Mouse (Mus musculus): ENCODE results near the gene Galr2. TPM values are rescaled to one million over a fixed set of nuclear protein-coding genes. Genes with fewer than 3 reads are reported as not detected.
A peak's percentile ranks its signal among the peaks of the same experiment; 100 is the strongest.

The Galr2 gene
- polyA plus RNA-seq, 1 experiment from 2014 or later = 0.07 TPM

- Histone ChIP-seq H3K36me3 (replicated peaks) (peaks cover 96% of the 10 kb centered on the region), H3K27ac (no peak overlapping the region), H3K4me3 (no peak overlapping the region), H3K9me3 (no peaks in the 10 kb centered on the region), H3K27me3 (ENCODE audit: poor library complexity, severe bottlenecking) (no peaks in the 10 kb centered on the region), H3K4me1 (no peaks in the 10 kb centered on the region)
- 92% methylated on average over 11 of the region's 11 CpGs for WGBS
- DNase-seq (ENCODE audit: extremely low spot score, low spot score) = no peak
These were observed 17.5 kb downstream of the Galr2 start for GRCm38 (mm10) chr11:116298221-116298620.

GRCm38 (mm10) chr11:116298621-116299020 is 17.9 kb downstream of the Galr2 start:
- no peaks in the 10 kb centered on the region for H3K4me1 ChIP-seq
- no peak overlapping the region for H3K4me3 ChIP-seq
- 91% methylated on average over 6 of the region's 6 CpGs for WGBS
- no peaks in the 10 kb centered on the region for H3K9me3 ChIP-seq
- H3K27me3 ChIP-seq (ENCODE audit: poor library complexity, severe bottlenecking) = no peaks in the 10 kb centered on the region
- no peak overlapping the region for H3K27ac ChIP-seq
- peaks cover 96% of the 10 kb centered on the region for H3K36me3 ChIP-seq (replicated peaks)
- no peak for DNase-seq (ENCODE audit: extremely low spot score, low spot score)

GRCm38 (mm10) chr11:116305423-116305822 is 24.7 kb downstream of the Galr2 start:
- peaks cover 13% of the 10 kb centered on the region for H3K4me1 ChIP-seq
- peak overlapping the region; percentile 82 for H3K4me3 ChIP-seq
- no peaks in the 10 kb centered on the region for H3K9me3 ChIP-seq
- H3K27ac ChIP-seq = no peak overlapping the region
- WGBS = 93% methylated on average over 2 of the region's 2 CpGs
- peaks cover 13% of the 10 kb centered on the region; the same call in 1 of the 2 replicates for H3K27me3 ChIP-seq (ENCODE audit: poor library complexity, severe bottlenecking)
- peaks cover 49% of the 10 kb centered on the region for H3K36me3 ChIP-seq (replicated peaks)
- no peak for DNase-seq (ENCODE audit: extremely low spot score, low spot score)

GRCm38 (mm10) chr11:116306126-116306982 is 25.6 kb downstream of the Galr2 start:
- Histone ChIP-seq H3K36me3 (replicated peaks) (peaks cover 40% of the 10 kb centered on the region), H3K9me3 (no peaks in the 10 kb centered on the region), H3K4me3 (peak overlapping the region; percentile 82), H3K27me3 (ENCODE audit: poor library complexity, severe bottlenecking) (peaks cover 13% of the 10 kb centered on the region; the same call in 1 of the 2 replicates), H3K4me1 (peaks cover 13% of the 10 kb centered on the region), H3K27ac (peak overlapping the region; percentile 85)
- peak; percentile 96 for DNase-seq (ENCODE audit: extremely low spot score, low spot score)
- 2% methylated on average over 53 of the region's 53 CpGs for WGBS

- Histone ChIP-seq H3K27ac (peak within 1 kb of the TSS; percentile 85), H3K9me3 (no peaks in the 10 kb centered on the region), H3K4me1 (peaks cover 13% of the 10 kb centered on the region), H3K36me3 (replicated peaks) (peaks cover 32% of the 10 kb centered on the region), H3K4me3 (peak within 1 kb of the TSS; percentile 82), H3K27me3 (ENCODE audit: poor library complexity, severe bottlenecking) (peaks cover 13% of the 10 kb centered on the region; the same call in 1 of the 2 replicates)
- no peak for DNase-seq (ENCODE audit: extremely low spot score, low spot score)
- 86% methylated on average over 10 of the region's 10 CpGs for WGBS
These were observed 26.4 kb downstream of the Galr2 start, which contains the start of gene Exoc7 for GRCm38 (mm10) chr11:116307019-116307725. Gene Exoc7, minus strand, starts transcription at chr11:116307233.

- H3K4me1 ChIP-seq = peaks cover 13% of the 10 kb centered on the region
- H3K27me3 ChIP-seq (ENCODE audit: poor library complexity, severe bottlenecking) = peaks cover 13% of the 10 kb centered on the region; the same call in 1 of the 2 replicates
- no peak overlapping the region for H3K4me3 ChIP-seq
- DNase-seq (ENCODE audit: extremely low spot score, low spot score) = no peak
- 92% methylated on average over 12 of the region's 12 CpGs for WGBS
- peaks cover 24% of the 10 kb centered on the region for H3K36me3 ChIP-seq (replicated peaks)
- no peak overlapping the region for H3K27ac ChIP-seq
- no peaks in the 10 kb centered on the region for H3K9me3 ChIP-seq
These were observed 27.2 kb downstream of the Galr2 start for GRCm38 (mm10) chr11:116307762-116308531.

- H3K4me1 ChIP-seq = peaks cover 13% of the 10 kb centered on the region
- H3K9me3 ChIP-seq = no peaks in the 10 kb centered on the region
- peaks cover 13% of the 10 kb centered on the region; the same call in 1 of the 2 replicates for H3K27me3 ChIP-seq (ENCODE audit: poor library complexity, severe bottlenecking)
- 80% methylated on average over 3 of the region's 3 CpGs for WGBS
- no peak overlapping the region for H3K4me3 ChIP-seq
- DNase-seq (ENCODE audit: extremely low spot score, low spot score) = no peak
- H3K27ac ChIP-seq = no peak overlapping the region
- peaks cover 8% of the 10 kb centered on the region for H3K36me3 ChIP-seq (replicated peaks)
These were observed 28.9 kb downstream of the Galr2 start for GRCm38 (mm10) chr11:116309601-116310000.

GRCm38 (mm10) chr11:116311169-116311568 is 30.4 kb downstream of the Galr2 start:
- Histone ChIP-seq H3K36me3 (replicated peaks) (no peaks in the 10 kb centered on the region), H3K9me3 (no peaks in the 10 kb centered on the region), H3K27me3 (ENCODE audit: poor library complexity, severe bottlenecking) (peaks cover 13% of the 10 kb centered on the region; the same call in 1 of the 2 replicates), H3K27ac (no peak overlapping the region), H3K4me3 (no peak overlapping the region), H3K4me1 (peaks cover 15% of the 10 kb centered on the region)
- no peak for DNase-seq (ENCODE audit: extremely low spot score, low spot score)
- 71% methylated on average over 8 of the region's 8 CpGs for WGBS

- DNase-seq (ENCODE audit: extremely low spot score, low spot score) = no peak
- H3K36me3 ChIP-seq (replicated peaks) = no peaks in the 10 kb centered on the region
- no peak overlapping the region for H3K4me3 ChIP-seq
- no peaks in the 10 kb centered on the region for H3K9me3 ChIP-seq
- H3K27ac ChIP-seq = no peak overlapping the region
- H3K27me3 ChIP-seq (ENCODE audit: poor library complexity, severe bottlenecking) = peaks cover 13% of the 10 kb centered on the region; the same call in 1 of the 2 replicates
- 72% methylated on average over 8 of the region's 8 CpGs for WGBS
- peaks cover 8% of the 10 kb centered on the region for H3K4me1 ChIP-seq
These were observed 31.6 kb downstream of the Galr2 start for GRCm38 (mm10) chr11:116312359-116312758.

GRCm38 (mm10) chr11:116318719-116319659 is 38.2 kb downstream of the Galr2 start:
- Histone ChIP-seq H3K27ac (peak overlapping the region; percentile 86), H3K36me3 (replicated peaks) (no peaks in the 10 kb centered on the region), H3K4me3 (peak overlapping the region; percentile 57), H3K27me3 (ENCODE audit: poor library complexity, severe bottlenecking) (peaks cover 22% of the 10 kb centered on the region), H3K4me1 (peaks cover 22% of the 10 kb centered on the region), H3K9me3 (no peaks in the 10 kb centered on the region)
- 2% methylated on average over 41 of the region's 41 CpGs for WGBS
- peak; percentile 86 for DNase-seq (ENCODE audit: extremely low spot score, low spot score)

GRCm38 (mm10) chr11:116326963-116327603 is 46.3 kb downstream of the Galr2 start:
- H3K36me3 ChIP-seq (replicated peaks) = no peaks in the 10 kb centered on the region
- peak overlapping the region; percentile 36 for H3K27ac ChIP-seq
- peaks cover 51% of the 10 kb centered on the region for H3K4me1 ChIP-seq
- H3K27me3 ChIP-seq (ENCODE audit: poor library complexity, severe bottlenecking) = peaks cover 16% of the 10 kb centered on the region
- WGBS = 68% methylated on average over 7 of the region's 7 CpGs
- DNase-seq (ENCODE audit: extremely low spot score, low spot score) = no peak
- no peak overlapping the region for H3K4me3 ChIP-seq
- no peaks in the 10 kb centered on the region for H3K9me3 ChIP-seq
